Mouse (Mus musculus) lung, postnatal 36 days (tissue): ENCODE results near the gene Srcap.
"Not testable (repeated sequence)": the region's sequence is repeated elsewhere in the genome, so short reads cannot be mapped to it uniquely, and the experiment has no call there.

ENCODE experiments used
- DNase-seq: peaks from one replicate; pipeline ENCODE4 v3.0.0; 2022; ENCODE audit warnings: mixed read lengths

Srcap gene

GRCm38 (mm10) chr7:127491846-127492245, 19.9 kb upstream of the Srcap start:
- DNase-seq = peak; percentile 39

DNA sequence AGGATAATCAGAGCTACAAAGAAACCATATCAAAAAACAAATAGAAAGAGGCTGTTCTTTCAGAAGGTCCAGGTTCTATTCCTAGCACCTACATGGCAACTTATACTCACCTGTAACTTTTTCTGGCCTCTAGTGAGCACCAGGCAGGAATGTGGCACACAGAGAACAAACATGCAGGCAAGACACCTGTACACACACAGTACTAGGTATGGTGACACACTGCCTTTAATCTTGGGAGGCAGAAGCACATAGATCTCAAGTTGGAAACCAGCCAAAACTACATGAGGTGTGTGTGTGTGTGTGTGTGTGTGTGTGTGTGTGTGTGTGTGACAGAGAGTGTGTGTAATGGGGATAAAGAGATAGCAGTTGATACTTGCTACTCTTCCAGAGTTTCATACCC, 17.1 kb upstream of the Srcap start:
- DNase-seq = no peak

DNA sequence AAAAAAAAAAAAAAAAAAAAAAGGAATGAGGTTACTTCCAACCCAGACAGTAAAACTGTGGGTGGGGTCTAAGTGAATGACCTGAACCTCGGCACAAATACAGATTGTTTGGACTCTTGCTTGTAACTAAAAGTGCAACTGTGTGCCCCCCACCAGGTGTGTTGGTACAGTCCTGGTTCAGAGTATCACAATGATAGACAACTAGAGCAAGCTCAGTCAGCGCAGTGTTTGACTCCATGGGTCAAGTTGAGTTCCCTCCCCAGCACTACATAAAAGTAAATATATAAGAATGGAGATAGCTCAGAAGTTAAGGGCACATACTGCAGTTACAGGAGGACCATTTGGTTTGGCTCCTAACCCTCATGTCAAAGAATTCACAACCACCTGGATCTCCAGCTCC, 14.4 kb upstream of the Srcap start:
- no peak for DNase-seq

DNA sequence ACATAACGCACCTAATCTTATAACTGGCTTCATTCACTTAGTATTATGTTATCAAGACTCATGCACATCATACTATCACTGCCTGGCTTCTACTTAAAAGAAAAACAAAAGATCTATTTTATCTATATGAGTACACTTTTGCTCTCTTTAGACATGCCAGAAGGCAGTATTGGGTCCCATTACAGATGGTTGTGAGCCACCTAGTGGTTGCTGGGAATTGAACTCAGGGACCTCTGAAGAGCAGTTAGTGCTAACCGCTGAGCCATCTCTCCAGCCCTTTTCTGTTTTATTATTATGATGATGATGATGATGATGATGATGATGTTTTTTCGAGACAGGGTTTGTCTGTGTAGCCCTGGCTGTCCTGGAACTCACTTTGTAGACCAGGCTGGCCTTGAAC, 13.4 kb upstream of the Srcap start:
- DNase-seq = peak; percentile 77

GRCm38 (mm10) chr7:127508291-127508690, 3.5 kb upstream of the Srcap start:
- no peak for DNase-seq

GRCm38 (mm10) chr7:127509830-127510229, 2.0 kb upstream of the Srcap start:
- not testable (repeated sequence) for DNase-seq

DNA sequence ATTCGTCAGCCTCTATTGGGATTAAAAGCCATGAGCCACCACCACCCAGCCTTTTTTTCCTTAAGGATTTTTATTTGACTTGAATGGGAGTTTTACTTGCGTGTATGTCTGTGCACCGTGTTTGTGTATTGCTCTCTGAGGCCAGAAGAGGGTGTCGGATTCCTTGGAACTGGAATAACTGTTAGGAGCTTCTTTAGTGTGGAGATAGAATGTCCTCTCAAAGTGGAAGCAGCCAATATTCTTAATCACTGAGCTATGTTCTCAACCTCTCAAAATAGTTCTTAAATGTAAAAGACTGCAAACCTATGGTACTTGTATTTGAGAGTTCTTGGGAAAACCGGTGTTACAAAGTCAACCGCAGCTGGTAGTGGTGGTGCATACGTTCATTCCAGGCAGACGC, 542 bp upstream of the Srcap start:
- peak; percentile 26 for DNase-seq

DNA sequence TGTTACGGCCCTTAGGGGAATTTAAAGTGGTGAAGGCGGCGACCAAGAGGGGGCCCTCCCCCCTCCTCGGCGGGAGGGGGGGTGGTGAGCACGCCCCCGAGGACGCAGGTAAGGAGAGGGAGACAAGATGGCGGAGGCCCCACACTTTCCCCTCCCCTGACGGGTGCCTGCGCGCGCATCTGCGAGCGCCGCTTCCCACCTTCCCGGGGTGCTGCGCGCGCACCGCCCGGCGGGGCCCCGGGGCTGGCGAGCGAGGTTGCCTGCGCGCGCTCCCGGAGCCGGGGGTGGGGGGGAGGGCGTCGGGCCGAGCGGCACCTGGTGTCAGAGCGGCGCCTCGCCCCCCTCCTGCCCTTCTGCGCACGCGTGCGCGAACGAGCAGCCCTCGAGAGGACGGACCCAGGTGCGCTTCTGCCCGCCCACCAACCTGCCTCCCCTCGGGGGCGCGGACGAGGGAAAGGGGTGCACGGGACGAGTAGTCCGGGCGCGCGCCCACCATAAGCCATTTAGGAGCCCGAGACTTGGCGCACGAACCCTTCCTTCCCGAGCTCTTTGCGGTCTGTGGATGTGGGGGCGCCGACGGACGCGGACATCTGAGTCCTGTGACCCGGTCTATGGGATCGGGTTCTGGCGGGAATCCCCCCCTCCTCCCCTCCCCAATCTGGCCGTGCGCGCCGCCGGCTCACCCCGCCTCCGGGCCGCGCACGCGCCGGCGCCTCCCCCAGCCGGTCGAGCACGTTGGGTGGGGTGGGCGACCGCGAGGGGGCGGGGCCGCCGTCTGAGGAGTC, 640 bp downstream of the Srcap start:
- peak; percentile 91 for DNase-seq

DNA sequence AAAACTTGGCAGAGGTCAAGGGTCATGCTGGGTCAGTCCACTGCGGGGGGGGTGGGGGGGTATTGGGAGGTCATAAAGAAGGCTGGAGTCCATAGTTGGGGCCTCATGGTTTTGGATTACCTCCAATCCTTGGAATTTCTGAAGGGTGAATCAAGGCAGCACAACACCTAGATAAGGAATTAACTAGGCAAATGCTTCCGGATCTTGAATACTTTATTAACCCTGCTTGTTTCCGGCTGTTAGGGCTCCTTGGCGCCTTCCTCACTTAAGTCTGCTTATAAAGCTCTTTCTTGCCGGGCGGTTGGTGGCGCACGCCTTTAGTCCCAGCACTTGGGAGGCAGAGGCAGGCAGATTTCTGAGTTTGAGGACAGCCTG, 1.2 kb downstream of the Srcap start:
- DNase-seq = peak; percentile 49

DNA sequence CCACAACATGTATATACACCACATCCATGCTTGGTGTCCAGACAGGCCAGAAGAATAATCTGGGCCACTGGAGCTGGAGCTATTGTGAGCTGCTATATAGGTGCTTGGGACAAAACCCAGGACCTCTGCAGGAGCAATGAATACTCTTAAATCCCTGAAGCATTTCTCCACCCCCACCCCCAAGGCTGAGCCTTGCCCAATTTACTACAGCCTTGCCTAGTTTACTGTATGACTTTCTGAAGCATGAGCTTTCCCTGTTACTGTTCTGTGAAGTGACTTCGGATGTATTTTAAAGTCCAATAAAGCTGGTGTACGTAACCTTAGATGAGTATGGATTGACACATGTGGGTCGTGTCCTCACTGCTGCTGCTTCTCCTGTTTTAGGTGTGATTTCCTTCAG, 2.0 kb downstream of the Srcap start:
- no peak for DNase-seq

DNA sequence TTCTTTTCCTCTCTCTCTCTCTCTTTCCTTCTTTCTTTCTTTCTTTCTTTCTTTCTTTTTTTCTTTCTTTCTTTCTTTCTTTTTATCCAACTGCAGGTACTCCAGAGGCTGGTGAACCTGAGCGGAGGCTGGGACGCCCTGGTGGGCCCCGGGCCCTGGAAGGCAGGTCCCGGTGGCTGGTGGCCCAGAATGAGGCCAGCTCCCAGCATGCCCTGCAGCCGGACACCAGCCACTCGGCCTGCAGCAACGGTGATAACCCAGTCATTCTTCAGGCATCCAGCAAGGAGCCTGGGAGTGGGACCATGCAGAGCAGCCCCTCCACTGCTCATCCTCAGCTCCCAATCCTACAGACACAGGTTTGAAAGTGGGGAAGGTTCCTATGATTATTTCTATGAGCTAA, 4.1 kb downstream of the Srcap start:
- DNase-seq = no peak

DNA sequence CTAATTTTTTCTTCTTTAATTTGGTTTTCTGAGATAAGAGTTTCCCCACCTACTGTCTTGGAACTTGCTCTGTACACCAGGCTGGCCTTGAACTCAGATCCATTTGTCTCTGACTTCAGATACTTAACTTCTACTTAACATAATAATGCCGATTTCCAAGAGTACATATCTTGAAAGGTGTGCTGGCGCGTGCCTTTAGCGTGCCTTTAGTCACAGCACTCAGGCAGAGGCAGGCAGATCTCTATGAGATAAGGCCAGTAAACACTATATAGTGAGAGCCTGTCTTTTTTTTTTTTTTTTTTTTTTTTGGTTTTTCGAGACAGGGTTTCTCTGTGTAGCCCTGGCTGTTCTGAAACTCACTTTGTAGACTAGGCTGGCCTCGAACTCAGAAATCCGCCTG, 4.6 kb downstream of the Srcap start:
- DNase-seq = no peak

GRCm38 (mm10) chr7:127519284-127519683, 7.5 kb downstream of the Srcap start, which contains the start of gene Gm42715:
Gm42715 (plus strand) TSS chr7:127519584.
- DNase-seq = no peak

DNA sequence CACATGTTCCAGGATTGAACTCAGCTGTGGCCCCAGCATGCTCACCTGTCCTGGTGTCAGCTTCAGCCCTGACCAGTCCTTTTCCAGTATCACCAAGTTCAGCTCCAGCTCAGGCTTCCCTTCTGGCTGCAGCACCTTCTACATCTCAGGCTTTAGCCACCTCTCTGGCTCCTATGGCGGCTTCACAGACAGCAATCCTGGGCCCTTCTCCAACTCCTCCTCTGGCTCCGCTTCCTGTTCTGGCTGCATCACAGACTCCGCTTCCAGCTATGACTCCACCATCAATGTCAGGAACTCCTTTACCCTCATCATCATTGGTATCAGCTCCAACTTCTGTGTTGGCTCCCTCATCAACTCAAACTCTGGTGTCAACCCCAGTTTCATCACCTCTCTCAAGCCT, 29.9 kb downstream of the Srcap start:
- DNase-seq = no peak

DNA sequence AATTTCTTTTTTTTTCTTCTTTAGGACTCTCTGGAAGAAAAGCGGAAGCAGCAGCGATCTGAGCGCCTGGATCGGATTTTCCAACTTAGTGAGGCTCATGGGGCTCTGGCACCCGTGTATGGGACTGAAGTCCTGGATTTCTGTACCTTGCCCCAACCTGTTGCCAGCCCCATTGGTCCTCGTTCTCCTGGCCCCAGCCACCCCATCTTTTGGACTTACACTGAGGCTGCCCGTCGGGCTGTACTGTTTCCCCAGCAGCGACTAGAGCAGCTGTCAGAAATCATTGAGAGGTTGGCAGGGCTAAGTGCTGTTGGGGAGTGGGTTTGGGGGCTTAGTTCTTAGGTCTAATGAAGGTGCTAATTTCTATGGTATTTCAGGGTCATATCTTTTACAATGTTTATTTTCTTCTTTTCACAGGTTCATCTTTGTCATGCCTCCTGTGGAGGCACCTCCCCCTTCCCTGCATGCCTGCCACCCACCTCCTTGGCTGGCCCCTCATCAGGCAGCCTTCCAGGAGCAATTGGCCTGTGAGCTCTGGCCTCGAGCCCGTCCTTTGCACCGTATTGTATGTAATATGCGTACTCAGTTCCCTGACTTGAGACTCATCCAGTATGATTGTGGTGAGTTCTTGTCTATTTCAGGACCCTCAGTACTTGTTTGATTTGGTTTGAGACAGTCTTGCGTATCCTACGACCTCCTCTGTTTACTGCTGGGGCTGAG, 37.5 kb downstream of the Srcap start:
- no peak for DNase-seq

DNA sequence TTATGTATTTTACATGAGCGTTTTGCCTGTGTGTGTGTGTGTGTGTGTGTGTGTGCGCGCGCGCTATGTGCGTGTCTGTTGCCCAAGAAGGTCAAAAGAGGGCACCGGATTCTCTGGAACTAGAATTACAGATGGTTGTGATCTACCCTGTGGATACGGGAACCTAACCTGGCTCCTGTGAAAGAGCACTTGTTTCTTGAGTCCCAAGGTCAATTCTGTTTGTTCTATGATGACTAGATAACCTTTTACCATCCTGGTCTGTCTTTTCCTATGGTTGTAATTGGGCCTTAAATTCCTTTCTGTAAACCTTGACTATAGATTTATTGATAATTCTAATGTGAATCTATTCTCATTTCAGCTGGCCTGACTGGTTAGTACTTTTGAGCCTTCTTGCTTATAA, 39.8 kb downstream of the Srcap start:
- DNase-seq = no peak

DNA sequence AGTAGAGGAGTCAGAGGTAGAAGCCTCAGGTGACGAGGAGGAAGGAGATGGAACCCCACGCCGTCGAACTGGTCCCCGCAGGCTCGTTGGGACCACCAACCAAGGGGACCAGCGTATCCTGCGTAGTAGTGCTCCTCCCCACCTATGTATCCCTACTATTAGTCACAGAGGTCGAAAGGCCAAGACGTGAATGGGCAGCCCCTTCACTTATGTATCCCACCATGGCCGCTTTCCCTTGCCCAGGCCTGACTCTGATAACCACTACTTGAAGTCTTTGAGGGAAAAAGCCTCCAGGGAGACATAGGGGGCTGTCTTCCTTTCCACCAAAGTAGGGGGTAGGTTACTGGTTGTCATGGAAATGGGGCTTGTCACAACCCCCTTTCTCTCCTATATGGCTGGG, 48.8 kb downstream of the Srcap start:
- no peak for DNase-seq

- DNase-seq = peak; percentile 55
Measured at GRCm38 (mm10) chr7:127561340-127561858, 49.6 kb downstream of the Srcap start, which contains the start of gene Tmem265. Tmem265 (plus strand) TSS chr7:127561390.

DNA sequence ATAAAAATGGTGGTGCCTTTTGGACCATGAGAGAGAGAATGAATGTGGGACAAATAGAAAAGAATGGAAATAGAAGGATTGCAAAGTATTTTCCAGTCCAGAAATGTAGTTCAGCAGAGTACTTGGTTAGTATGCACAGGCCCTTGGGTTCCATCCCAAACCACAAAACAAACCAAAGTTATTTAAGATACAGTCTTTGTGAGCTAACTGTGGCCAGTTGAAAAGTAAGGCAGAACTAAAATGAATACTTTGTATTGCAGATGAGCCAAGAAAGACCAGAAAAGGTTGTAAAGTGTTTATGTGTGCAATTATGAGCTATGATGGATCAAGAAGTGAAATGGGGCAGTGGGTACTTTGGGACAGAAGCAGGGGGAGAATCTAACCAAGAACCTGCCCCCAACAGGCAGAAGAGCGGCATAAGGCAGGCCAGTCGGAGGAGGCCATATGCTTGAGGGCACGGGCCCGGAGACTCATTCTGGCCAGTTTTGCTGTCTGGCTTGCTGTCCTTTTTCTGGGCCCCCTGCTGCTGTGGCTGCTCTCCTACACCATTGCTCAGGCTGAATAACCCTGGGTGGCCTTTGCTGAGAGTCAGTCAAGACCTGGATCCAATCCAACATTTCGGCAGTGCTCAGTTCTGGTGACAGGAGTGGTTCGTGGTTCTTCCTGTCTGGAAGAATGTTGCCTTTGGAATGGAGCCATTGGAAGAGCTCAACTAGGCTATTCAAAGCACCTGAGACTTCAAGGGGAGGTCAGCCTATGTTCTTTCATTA, 52.8 kb downstream of the Srcap start:
- DNase-seq = peak; percentile 70

DNA sequence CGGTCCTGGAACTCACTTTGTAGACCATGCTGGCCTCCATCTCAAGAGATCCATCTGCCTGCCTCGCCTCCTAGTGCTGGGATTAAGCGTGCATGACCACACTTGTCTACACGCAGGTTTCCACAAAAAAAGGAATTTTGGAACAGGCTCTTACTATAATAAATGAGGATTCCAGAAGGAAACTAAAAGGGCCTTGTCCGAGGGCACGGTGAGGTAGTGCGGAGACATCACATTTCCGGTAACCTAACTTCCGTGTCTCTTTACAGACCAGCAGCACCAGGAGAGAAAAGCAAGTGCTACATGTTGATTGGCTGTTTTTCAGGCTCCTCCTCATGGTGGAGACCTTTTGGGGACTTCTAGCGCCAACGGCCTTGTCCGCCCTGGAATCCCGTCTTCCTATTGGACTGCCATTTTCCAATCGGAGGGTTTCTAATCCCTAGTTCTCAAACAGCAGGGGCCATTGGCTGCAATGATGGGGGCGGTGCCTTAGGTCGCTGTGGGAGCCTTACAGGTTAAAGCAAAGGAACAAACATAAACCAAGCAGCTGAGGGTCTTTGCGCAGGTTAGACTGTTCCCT, 61.2 kb downstream of the Srcap start, which contains the start of gene Phkg2:
TSS of gene Phkg2 (plus strand) at position 446 of the 577 bp plus-strand sequence.
- DNase-seq = peak; percentile 98

DNA sequence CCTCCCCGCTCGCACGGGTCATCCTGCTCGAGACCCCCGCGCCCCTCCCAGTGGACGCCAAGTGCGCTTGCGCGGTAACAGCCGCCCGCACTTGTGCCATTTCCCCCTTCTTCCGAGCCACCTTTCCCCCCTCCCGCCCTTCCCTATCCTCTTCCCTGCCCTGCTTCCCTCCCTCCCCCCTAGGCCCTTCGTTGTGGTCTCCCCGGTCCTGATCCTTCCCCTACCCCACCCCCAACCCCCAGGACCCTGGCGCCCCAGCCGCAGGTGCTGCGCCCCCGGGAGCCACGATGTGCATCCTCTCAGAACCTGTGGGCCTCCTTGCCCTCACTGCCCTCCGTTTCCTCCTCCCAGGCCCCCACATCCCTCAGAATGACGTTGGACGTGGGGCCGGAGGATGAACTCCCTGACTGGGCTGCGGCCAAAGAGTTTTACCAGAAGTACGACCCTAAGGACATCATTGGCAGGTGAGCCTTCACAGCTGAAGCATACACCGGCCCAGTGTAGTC, 61.8 kb downstream of the Srcap start:
- no peak for DNase-seq

GRCm38 (mm10) chr7:127574115-127574514, 62.3 kb downstream of the Srcap start:
- no peak for DNase-seq

DNA sequence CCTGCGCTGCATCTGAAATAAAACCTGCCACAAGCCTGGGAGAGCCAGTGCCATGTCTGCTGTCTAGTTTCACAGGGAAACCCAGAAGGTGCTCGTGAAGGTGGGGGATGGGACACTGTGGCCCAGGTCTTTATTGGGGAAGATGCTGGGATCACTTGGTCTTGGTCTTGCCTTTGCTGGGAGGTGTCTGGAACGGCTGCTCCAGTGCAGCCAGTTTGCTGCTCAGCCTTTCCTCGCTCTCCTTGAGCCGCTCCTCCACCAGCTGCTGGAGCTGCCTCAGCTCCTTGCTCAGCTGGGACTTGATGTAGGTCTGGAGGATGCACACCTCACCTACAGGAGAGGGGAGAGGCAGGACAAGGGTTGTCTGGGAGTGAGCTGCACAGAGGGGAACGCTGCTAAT, 71.5 kb downstream of the Srcap start:
- no peak for DNase-seq
